Mouse (Mus musculus) kidney, postnatal 0 days (tissue): Measurements from ENCODE around the gene Eea1. TPM values are rescaled to one million over a fixed set of nuclear protein-coding genes. Genes with fewer than 3 reads are reported as not detected.

Experiments
- ATAC-seq: fragments of 200-750 bp; cut with Nextera tagmentation; replicated peaks from 2 replicates; pipeline ENCODE4 v1.8.0; 2017; ENCODE audit warnings: low read depth, moderate number of reproducible peaks, moderate TSS enrichment, moderate library complexity; ENCODE audit not compliant: low FRiP score
- DNase-seq: peaks from one replicate; pipeline ENCODE4 v3.0.0-alpha.2; 2016; ENCODE audit warnings: low spot score
- H3K27ac ChIP-seq: fragments of 300-500 bp; sonication (generic); 2 replicates; pipeline ENCODE4 v1.5.1; 2014; ENCODE audit warnings: mild to moderate bottlenecking
- H3K27me3 ChIP-seq: fragments of 300-500 bp; sonication (generic); 2 replicates; pipeline ENCODE4 v1.6.1; 2014; ENCODE audit warnings: low read length, mixed read lengths; ENCODE audit not compliant: insufficient read depth
- H3K36me3 ChIP-seq: fragments of 300-500 bp; sonication (generic); 2 replicates; pipeline ENCODE4 v1.6.1; 2014; ENCODE audit warnings: low read length, mixed read lengths; ENCODE audit not compliant: insufficient read depth
- H3K4me1 ChIP-seq: fragments of 300-500 bp; sonication (generic); replicated peaks from 2 replicates; pipeline ENCODE4 v1.6.1; 2014; ENCODE audit warnings: antibody characterized with exemption, low read length, mixed read lengths; ENCODE audit not compliant: insufficient read depth
- H3K4me2 ChIP-seq: fragments of 300-500 bp; sonication (generic); 2 replicates; pipeline ENCODE4 v1.6.1; 2014; ENCODE audit warnings: mild to moderate bottlenecking, low read length, moderate library complexity, mixed read lengths
- H3K4me3 ChIP-seq: fragments of 300-500 bp; sonication (generic); replicated peaks from 2 replicates; pipeline ENCODE4 v1.5.1; 2014; ENCODE audit warnings: low read depth, low read length
- H3K9ac ChIP-seq: fragments of 300-500 bp; sonication (generic); 2 replicates; pipeline ENCODE4 v1.6.1; 2014; ENCODE audit warnings: low read depth, low read length
- H3K9me3 ChIP-seq: fragments of 300-500 bp; sonication (generic); replicated peaks from 2 replicates; pipeline ENCODE4 v1.6.1; 2016; ENCODE audit warnings: low read length, inconsistent platforms, mixed read lengths
- CTCF ChIP-seq: IDR thresholded peaks from 2 replicates; pipeline ENCODE4 v1.5.1; 2016; ENCODE audit warnings: antibody characterized with exemption, low read depth, mild to moderate bottlenecking, moderate library complexity
- WGBS: fragments of 180-500 bp; shearing (Covaris S2); extraction: QIAGEN DNeasy Blood & Tissue Kit; methylation state at CpG from one replicate; pipeline ENCODE4 v1.1.7; 2014; 5-methylcytosine and 5-hydroxymethylcytosine counted together
- polyA plus RNA-seq: library from polyadenylated mRNA; unstranded; fragments of >200 nt; fragmentation: Nextera tagmentation; extraction: Ambion mirVana; gene quantifications from 2 replicates; pipeline ENCODE4 v1.2.1, GENCODE M21; 2015

Gene Eea1
- polyA plus RNA-seq, 1 experiment from 2014 or later, result 24.3 TPM

DNA sequence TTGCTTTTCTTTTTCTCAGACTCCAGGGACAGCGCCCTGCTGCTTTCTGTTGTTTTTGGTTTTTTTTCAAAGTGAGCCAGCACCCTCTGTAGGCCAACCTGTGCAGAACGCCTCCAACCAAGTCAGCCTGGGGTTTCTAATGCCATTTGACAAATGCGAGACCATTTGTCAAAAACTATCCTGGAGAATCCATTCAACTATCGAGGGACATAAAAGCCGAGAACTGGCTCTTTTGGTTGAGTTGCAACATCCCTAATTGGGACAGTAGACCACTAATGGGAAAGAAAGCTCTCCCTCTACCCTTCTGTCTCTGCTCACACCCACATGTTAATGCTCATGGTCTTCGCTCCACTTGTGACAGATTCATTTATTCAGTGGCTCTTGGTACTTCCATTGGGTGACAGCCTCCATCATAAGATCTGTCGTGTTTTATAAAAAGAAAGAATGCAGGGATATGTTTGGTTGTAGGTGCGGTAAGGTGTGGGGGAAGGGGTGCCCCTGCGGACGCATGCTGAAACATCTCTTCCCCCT is 45.5 kb upstream of the Eea1 start:
- WGBS, result 41% methylated on average over 10 of the region's 10 CpGs
- H3K36me3 ChIP-seq, result no peaks in the 10 kb centered on the region
- H3K27ac ChIP-seq, result no peak overlapping the region
- H3K9ac ChIP-seq, result peak overlapping the region; percentile 25; the same call in 1 of the 2 replicates
- TF ChIP-seq CTCF, result peak; percentile 86
- peak; percentile 90 for DNase-seq
- H3K9me3 ChIP-seq, result no peaks in the 10 kb centered on the region
- H3K27me3 ChIP-seq, result no peaks in the 10 kb centered on the region
- H3K4me2 ChIP-seq, result peak overlapping the region; percentile 64
- ATAC-seq, result peak; percentile 64; the same call in 1 of the 2 replicates
- H3K4me3 ChIP-seq, result peak overlapping the region; percentile 24
- no peaks in the 10 kb centered on the region for H3K4me1 ChIP-seq

DNA sequence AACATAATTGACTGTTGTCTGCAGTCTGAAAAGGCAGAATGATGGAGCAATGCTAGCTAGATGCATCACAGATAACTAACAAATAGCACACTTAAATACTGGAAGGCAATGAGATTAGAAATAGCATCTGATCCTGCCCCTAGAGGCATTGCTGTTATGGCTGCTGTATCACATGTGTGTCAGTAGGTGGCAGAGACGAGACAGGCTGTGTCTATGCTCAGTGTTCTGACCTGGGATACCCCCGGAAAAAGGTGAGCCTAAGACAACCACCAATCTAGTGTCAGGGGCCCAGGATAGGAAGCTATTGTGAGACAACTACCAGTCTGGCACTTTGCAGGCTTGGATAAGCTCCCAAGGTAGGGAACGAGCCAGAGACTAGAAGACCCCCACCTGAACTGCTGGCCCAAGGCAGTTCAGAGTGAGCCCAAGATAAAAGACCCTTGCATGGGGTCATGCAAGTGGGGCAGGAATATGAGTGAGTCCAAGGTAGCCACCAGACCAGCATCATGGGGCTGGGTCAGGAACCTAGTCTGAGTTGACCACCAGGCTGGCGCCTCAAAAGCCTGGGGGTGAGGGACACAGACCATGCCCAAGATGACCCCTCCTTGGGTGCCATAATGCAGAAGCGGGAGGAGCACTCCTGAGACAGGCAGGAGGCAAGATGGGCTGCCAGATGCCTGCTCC is 41.8 kb upstream of the Eea1 start:
- peak; percentile 63; the same call in 1 of the 2 replicates for ATAC-seq
- WGBS, result 64% methylated on average over 5 of the region's 5 CpGs

DNA sequence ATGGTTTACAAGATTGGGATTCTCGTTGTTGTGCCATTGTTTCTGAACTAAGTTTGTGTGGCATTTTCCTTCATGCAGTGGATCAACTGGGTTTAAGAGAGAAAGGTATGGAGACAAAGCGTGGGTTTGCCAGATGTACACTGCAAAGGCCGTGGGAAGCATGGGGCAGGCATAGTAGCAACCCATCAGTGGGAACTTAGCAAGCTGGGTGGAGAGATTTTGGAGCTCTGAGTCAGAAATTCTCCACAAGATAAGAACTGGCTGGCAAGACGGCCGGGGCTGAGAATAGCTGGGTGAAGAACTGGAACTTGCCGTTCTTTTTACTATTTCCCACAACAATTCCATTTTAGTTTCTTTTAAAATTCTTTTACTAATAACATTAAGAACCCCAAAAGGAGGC is 35.8 kb upstream of the Eea1 start:
- Histone ChIP-seq H3K4me1 (no peaks in the 10 kb centered on the region), H3K9ac (no peak overlapping the region), H3K27me3 (no peaks in the 10 kb centered on the region), H3K36me3 (no peaks in the 10 kb centered on the region), H3K4me3 (no peak overlapping the region), H3K4me2 (no peak overlapping the region), H3K27ac (no peak overlapping the region), H3K9me3 (no peaks in the 10 kb centered on the region)
- ATAC-seq, result no peak
- no peak for TF ChIP-seq CTCF
- no peak for DNase-seq
- 89% methylated on average over 6 of the region's 6 CpGs for WGBS

More for the DNA sequence above, 41.8 kb upstream of the Eea1 start:
- no peak overlapping the region for H3K9ac ChIP-seq
- H3K9me3 ChIP-seq, result no peaks in the 10 kb centered on the region
- no peak overlapping the region for H3K4me2 ChIP-seq
- no peaks in the 10 kb centered on the region for H3K4me1 ChIP-seq
- TF ChIP-seq CTCF, result peak; percentile 91
- H3K27ac ChIP-seq, result no peak overlapping the region
- H3K36me3 ChIP-seq, result no peaks in the 10 kb centered on the region
- H3K27me3 ChIP-seq, result no peaks in the 10 kb centered on the region
- H3K4me3 ChIP-seq, result no peak overlapping the region
- peak; percentile 61 for DNase-seq

DNA sequence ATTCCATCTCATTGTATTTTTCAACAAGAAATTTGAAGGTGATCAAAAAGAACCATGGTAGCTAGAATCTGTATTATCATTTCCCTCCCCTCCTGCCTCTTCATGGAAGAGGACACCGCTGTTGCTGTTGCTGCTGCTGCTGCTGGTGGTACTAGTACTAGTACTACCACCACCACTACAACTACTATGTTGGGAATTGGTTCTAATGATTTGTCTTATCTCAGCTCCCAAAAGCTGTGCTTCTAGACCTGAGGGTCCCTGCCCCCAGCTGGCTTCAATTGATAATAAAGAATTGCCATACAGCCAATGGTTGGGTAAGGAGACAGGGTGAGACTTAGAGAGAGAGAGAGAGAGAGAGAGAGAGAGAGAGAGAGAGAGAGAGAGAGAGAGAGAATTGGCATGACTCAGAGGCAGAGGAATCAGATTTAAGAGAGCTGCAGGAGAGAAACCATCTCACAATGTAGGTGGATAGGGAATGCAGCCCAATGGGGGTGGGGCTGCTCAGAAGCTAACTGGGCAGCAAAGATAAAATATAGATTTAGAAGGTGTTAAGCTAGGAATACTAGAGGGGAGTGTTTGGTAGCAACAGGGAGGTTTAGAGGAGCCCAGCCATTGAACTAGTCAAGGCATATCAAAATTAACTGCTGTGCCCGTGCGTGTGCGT is 31.1 kb upstream of the Eea1 start:
- H3K4me3 ChIP-seq, result no peak overlapping the region
- TF ChIP-seq CTCF, result no peak

DNA sequence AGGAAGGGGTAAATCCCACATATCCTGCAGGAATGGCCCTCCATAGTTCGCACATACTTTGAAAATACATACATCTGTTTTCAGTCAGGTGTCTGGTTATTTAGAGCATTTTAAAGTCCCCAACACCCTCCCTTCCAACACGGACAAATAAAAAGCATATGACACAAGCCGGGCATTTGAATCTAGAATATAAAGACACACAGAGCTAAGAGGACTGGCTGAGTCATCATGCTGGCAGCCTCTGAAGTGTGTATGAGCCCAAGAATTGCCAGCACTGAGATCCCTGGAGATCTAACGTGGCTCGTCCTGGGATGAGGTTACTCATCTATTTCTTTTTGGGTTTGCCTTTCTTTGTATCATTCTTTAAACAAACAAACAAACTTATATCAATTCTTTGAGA is 29.4 kb upstream of the Eea1 start:
- no peaks in the 10 kb centered on the region for H3K27me3 ChIP-seq
- WGBS, result 80% methylated on average over 5 of the region's 5 CpGs
- H3K36me3 ChIP-seq, result no peaks in the 10 kb centered on the region
- H3K4me2 ChIP-seq, result no peak overlapping the region
- ATAC-seq (no peak), DNase-seq (no peak)
- TF ChIP-seq CTCF, result no peak
- no peak overlapping the region for H3K27ac ChIP-seq
- no peaks in the 10 kb centered on the region for H3K9me3 ChIP-seq
- no peaks in the 10 kb centered on the region for H3K4me1 ChIP-seq
- no peak overlapping the region for H3K9ac ChIP-seq
- H3K4me3 ChIP-seq, result no peak overlapping the region

More for the DNA sequence above, 31.1 kb upstream of the Eea1 start:
- H3K27ac ChIP-seq, result no peak overlapping the region
- H3K9me3 ChIP-seq, result no peaks in the 10 kb centered on the region
- H3K4me1 ChIP-seq, result no peaks in the 10 kb centered on the region
- no peaks in the 10 kb centered on the region for H3K27me3 ChIP-seq
- no peaks in the 10 kb centered on the region for H3K36me3 ChIP-seq
- no peak for ATAC-seq
- H3K9ac ChIP-seq, result no peak overlapping the region
- H3K4me2 ChIP-seq, result no peak overlapping the region
- 91% methylated on average over 4 of the region's 4 CpGs for WGBS
- DNase-seq, result no peak

DNA sequence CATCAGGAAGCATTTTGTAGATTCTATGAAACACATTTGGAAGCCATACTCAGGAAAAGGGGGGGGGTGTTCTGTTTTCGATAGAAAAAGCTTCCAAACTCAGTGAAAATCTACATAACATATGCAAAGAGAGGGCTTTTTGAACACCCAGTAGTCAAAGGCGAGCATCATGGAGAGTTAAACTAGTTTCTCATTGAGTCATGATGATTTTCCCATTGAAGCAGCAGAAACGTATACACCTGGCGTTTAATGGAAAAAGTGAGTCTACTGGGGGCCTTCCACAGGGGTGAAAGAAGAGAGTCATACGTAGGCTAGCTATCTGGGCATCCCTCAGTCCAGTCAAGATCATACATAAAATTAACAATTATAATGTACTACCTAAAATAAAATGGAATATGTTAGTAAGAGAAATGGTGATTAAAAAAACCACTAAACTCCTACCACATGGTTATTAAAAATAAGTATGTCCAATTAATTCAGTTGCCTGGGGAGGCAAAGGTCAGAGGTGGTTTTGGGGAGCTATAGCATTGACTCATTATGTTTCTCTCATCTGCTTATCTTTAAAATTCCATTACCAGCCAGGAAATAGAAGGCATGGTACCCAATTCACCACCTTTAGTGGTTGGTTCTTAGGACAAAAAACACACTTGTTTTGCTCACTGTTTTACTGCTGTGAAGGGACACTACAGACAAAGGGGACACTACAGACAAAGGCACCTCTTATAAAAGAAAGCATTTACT is 25.8 kb upstream of the Eea1 start:
- H3K36me3 ChIP-seq, result no peaks in the 10 kb centered on the region
- no peak overlapping the region for H3K4me2 ChIP-seq
- no peaks in the 10 kb centered on the region for H3K4me1 ChIP-seq
- H3K4me3 ChIP-seq, result no peak overlapping the region
- no peaks in the 10 kb centered on the region for H3K9me3 ChIP-seq
- no peak for TF ChIP-seq CTCF
- no peak for DNase-seq
- no peak overlapping the region for H3K9ac ChIP-seq
- WGBS, result 92% methylated on average over 5 of the region's 5 CpGs
- H3K27me3 ChIP-seq, result no peaks in the 10 kb centered on the region
- H3K27ac ChIP-seq, result no peak overlapping the region
- no peak for ATAC-seq
